Mouse (Mus musculus) liver, embryonic 16.5 days (tissue): ENCODE data around the gene Mtch1. TPM values are rescaled to one million over a fixed set of nuclear protein-coding genes. Genes with fewer than 3 reads are reported as not detected.
A peak's percentile ranks its signal among the peaks of the same experiment; 100 is the strongest.
"Not testable (repeated sequence)": the region's sequence is repeated elsewhere in the genome, so short reads cannot be mapped to it uniquely, and the experiment has no call there.

Source experiments
- ATAC-seq: fragments of 200-750 bp; cut with Nextera tagmentation; 2 replicates; pipeline ENCODE4 v1.8.0; 2017; ENCODE audit warnings: low read depth, mild to moderate bottlenecking, moderate number of reproducible peaks, moderate library complexity
- H3K27ac ChIP-seq: fragments of 300-500 bp; sonication (generic); 2 replicates; pipeline ENCODE4 v1.5.1; 2014; ENCODE audit warnings: mild to moderate bottlenecking, low read length
- H3K27me3 ChIP-seq: fragments of 300-500 bp; sonication (generic); 2 replicates; pipeline ENCODE4 v1.6.1; 2014; ENCODE audit warnings: low read depth, low read length, mixed read lengths; ENCODE audit not compliant: control insufficient read depth, insufficient read depth
- H3K36me3 ChIP-seq: fragments of 300-500 bp; sonication (generic); 2 replicates; pipeline ENCODE4 v1.6.1; 2014; ENCODE audit warnings: mild to moderate bottlenecking; ENCODE audit not compliant: control insufficient read depth, insufficient read depth
- H3K4me1 ChIP-seq: fragments of 300-500 bp; sonication (generic); 2 replicates; pipeline ENCODE4 v1.6.1; 2014; ENCODE audit warnings: low read depth, low read length, mixed read lengths; ENCODE audit not compliant: control insufficient read depth
- H3K4me2 ChIP-seq: fragments of 300-500 bp; sonication (generic); 2 replicates; pipeline ENCODE4 v1.6.1; 2014; ENCODE audit warnings: low read depth, low read length, mixed read lengths
- H3K4me3 ChIP-seq: fragments of 300-500 bp; sonication (generic); 2 replicates; pipeline ENCODE4 v1.5.1; 2014; ENCODE audit warnings: low read depth, mild to moderate bottlenecking, low read length
- H3K9ac ChIP-seq: fragments of 300-500 bp; sonication (generic); 2 replicates; pipeline ENCODE4 v1.6.1; 2014; ENCODE audit warnings: low read depth, low read length
- H3K9me3 ChIP-seq: fragments of 300-500 bp; sonication (generic); replicated peaks from 2 replicates; pipeline ENCODE4 v1.6.1; 2016; ENCODE audit warnings: low read length; ENCODE audit not compliant: control insufficient read depth
- WGBS: fragments of 180-500 bp; shearing (Covaris S2); extraction: QIAGEN DNeasy Blood & Tissue Kit; methylation state at CpG from one replicate; pipeline ENCODE4 v1.1.7; 2014; ENCODE audit not compliant: insufficient replicate concordance; 5-methylcytosine and 5-hydroxymethylcytosine counted together
- polyA plus RNA-seq: library from polyadenylated mRNA; unstranded; fragments of >200 nt; fragmentation: Nextera tagmentation; extraction: Ambion mirVana; gene quantifications from 2 replicates; pipeline ENCODE4 v1.2.1, GENCODE M21; 2015

The Mtch1 gene
- polyA plus RNA-seq, 1 experiment from 2014 or later, result 48.5 TPM

DNA sequence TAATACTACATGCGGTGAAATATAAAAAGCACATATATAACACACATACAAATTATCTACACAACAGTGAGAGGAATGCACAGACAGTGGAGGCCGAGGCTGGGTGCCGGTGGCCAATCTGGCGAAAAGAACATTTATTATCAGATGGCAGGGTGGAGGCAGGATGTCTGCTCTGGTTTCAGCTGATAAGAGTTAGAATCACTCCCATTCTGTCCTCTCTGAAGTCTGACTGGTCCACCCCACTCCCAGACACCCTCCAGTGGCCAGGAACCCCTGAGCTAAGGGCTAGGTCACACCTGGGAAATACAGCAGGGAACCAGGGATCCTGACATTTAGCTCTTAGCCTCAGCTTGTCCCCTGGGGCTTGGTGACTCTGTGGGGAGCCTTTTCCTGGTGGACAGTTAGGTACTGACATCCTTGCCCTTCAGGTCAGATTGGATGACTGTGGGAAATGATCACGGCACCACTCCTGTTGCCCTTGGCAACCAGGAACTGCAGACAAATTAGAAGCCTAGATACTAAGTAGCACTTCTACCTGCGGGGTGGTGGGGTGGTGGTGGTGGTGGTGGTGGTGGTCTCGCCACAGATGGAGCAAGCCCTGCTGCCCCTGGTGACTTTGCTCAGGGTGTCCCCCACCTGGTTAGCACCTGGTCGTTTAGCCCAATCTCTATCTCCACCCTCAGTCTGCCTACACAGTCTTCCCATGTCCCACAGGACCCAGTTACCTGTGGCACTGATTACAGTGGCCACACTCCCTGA is 27.7 kb downstream of the Mtch1 start:
- no peaks in the 10 kb centered on the region for H3K36me3 ChIP-seq
- no peak for ATAC-seq

DNA sequence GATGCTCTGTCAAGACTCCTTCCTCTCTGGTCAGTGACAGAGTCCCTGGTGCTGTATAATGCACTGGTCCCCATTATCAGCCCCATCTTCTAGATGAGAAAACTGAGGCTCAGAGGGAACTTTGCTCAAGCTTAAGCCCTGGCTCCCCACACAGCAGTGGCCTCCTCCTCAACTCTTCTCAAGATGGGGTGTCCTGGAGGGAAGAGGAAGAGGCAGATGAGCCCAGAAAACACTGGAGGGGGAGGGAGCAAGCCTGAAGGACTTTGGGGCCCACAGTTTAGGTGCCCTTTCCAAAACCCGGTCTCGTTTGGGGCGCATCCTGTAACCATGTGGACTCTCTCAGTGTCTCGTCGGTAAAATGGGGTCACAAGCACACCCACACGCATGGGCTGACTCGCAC is 28.3 kb downstream of the Mtch1 start:
- 57% methylated on average over 7 of the region's 7 CpGs for WGBS
- Histone ChIP-seq H3K9me3 (no peaks in the 10 kb centered on the region), H3K9ac (peak overlapping the region; percentile 1; the same call in 1 of the 2 replicates), H3K4me1 (peaks cover 4% of the 10 kb centered on the region; the same call in 1 of the 2 replicates), H3K27ac (peak overlapping the region; percentile 46; the same call in 1 of the 2 replicates), H3K27me3 (peaks cover 11% of the 10 kb centered on the region), H3K4me2 (peak overlapping the region; percentile 15; the same call in 1 of the 2 replicates), H3K4me3 (peak overlapping the region; percentile 23), H3K36me3 (no peaks in the 10 kb centered on the region)
- ATAC-seq, result no peak

More for the DNA sequence above, 27.7 kb downstream of the Mtch1 start:
- peaks cover 4% of the 10 kb centered on the region; the same call in 1 of the 2 replicates for H3K4me1 ChIP-seq
- no peak overlapping the region for H3K9ac ChIP-seq
- no peaks in the 10 kb centered on the region for H3K9me3 ChIP-seq
- 0 out of 2 replicates have a peak overlapping the region, but pooled peaks have one; percentile 15 for H3K4me2 ChIP-seq
- H3K27me3 ChIP-seq, result peaks cover 11% of the 10 kb centered on the region
- whole genome bisulfite sequencing, result 29% methylated on average over 8 of the region's 8 CpGs
- peak overlapping the region; percentile 14; the same call in 1 of the 2 replicates for H3K4me3 ChIP-seq
- no peak overlapping the region for H3K27ac ChIP-seq

DNA sequence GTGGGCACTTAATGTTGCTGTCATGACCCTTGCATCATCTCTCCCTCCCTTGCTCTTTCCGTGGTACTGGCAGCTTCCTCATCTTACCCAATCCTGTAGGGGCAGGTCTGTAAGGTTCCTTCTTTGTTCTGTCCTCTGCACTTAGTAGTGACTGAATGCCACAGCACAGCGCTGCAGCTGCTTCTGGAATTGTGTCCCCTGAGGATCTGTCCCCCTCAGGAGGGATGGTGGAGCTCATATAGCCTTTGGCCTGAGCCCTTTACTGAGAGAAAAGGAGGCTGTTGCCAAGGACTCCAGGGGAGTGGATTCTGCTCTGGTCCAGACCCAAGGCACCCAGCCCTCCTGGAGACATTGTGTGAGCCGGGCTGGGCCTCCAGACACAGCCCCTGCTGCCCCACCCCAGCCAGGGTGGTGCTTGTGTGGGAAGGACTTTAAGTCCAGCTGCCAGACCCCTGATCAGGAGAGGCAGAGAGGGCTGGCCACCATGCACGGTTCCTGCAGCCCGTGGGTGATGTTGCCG is 28.9 kb downstream of the Mtch1 start:
- no peak for ATAC-seq
- peak overlapping the region; percentile 46; the same call in 1 of the 2 replicates for H3K27ac ChIP-seq
- H3K9ac ChIP-seq, result peak overlapping the region; percentile 1; the same call in 1 of the 2 replicates
- H3K27me3 ChIP-seq, result peaks cover 11% of the 10 kb centered on the region
- peaks cover 4% of the 10 kb centered on the region; the same call in 1 of the 2 replicates for H3K4me1 ChIP-seq
- H3K36me3 ChIP-seq, result no peaks in the 10 kb centered on the region
- 18% methylated on average over 5 of the region's 6 CpGs for WGBS
- H3K4me3 ChIP-seq, result peak overlapping the region; percentile 23
- no peaks in the 10 kb centered on the region for H3K9me3 ChIP-seq
- H3K4me2 ChIP-seq, result no peak overlapping the region; the same call in 1 of the 2 replicates

DNA sequence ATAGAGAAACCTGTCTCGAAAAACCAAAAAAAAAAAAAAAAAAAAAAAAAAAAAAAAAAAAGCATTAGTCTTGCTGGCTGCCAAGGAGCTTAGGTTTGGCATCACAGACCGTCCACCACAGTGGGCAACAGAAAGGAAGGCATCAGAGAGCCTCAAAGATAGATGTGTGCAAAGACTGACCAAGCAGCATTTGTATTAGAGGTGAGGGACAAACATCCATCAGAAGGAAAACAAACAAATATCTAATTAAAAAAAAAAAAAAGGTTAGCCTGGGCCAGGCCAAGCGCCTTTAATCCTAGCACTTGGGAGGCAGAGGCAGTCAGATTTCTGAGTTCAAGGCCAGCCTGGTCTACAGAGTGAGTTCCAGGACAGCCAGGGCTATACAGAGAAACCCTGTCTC is 30.4 kb downstream of the Mtch1 start, which contains the start of gene Pi16:
Gene Pi16 (plus strand): TSS at position 301 of the 400 bp plus-strand sequence.
- 60% methylated on average over 3 of the region's 3 CpGs for WGBS
- H3K4me2 ChIP-seq, H3K9me3 ChIP-seq, H3K4me1 ChIP-seq, H3K9ac ChIP-seq, H3K27ac ChIP-seq, H3K4me3 ChIP-seq, ATAC-seq, H3K36me3 ChIP-seq: not testable (repeated sequence)
- peaks cover 11% of the 10 kb centered on the region for H3K27me3 ChIP-seq

DNA sequence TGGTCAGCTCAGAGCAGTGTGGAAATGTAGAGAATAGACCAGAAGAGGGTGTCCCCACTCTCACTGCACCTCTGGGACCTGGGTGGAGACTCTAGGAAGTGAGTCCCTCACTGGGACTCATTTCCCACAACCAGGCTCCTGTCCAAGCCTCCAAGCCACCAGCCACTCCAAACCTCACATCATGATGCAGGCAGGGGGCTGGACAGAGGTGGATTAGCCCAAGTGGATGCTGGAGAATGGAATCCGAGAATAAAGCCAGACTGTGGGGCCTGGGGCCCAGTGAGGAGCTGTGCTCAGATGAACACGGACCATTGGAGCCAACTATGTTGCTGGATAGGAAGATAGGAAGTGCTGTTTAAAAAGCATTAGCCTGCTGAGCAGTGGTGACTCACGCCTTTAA is 30.8 kb downstream of the Mtch1 start:
- no peak overlapping the region for H3K27ac ChIP-seq
- H3K4me1 ChIP-seq, result peaks cover 4% of the 10 kb centered on the region; the same call in 1 of the 2 replicates
- no peaks in the 10 kb centered on the region for H3K9me3 ChIP-seq
- 53% methylated on average over 3 of the region's 3 CpGs for WGBS
- no peak overlapping the region for H3K4me2 ChIP-seq
- no peak overlapping the region for H3K4me3 ChIP-seq
- peaks cover 7% of the 10 kb centered on the region for H3K27me3 ChIP-seq
- no peak overlapping the region for H3K9ac ChIP-seq
- ATAC-seq, result no peak
- H3K36me3 ChIP-seq, result no peaks in the 10 kb centered on the region

DNA sequence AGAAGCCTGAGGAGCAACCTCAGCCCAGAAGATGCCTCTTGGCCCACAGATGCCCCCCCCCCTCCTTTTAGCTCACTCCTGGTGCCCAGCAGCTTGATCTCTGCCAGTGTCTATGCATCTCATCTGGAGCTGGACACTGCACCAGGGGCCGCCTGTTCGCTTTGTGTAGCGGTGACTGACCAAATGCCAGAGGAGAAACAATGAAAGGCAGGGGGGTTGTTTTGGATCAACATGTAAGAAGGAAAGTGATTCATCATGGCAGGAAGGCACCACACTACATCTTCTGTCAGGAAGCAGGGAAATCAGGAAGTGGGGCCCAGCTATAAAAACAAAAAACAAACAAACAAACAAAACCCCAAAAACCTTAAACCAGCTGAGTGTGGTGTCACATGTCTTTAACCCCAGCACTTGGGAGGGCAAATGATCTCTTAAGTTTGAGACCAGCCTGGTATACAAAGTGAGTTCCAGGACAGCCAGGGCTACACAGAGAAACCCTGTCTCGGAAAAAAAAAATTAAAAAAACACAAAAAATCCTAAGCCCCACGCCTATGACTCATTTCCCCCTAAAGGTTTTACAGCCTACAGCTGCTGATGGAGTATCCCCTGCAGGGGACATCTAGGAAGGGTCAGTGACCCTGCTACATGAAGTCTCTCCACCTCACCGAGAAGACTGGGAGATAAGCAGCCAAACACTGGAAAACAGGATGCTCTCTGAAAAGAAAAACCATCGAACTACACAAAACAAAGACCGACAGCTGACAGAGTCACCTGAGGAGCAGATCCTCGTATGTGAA is 31.9 kb downstream of the Mtch1 start:
- peaks cover 4% of the 10 kb centered on the region; the same call in 1 of the 2 replicates for H3K4me1 ChIP-seq
- H3K36me3 ChIP-seq, result no peaks in the 10 kb centered on the region
- 45% methylated on average over 9 of the region's 9 CpGs for WGBS
- no peak for ATAC-seq
- no peak overlapping the region for H3K4me2 ChIP-seq
- H3K9ac ChIP-seq, result no peak overlapping the region
- no peak overlapping the region for H3K4me3 ChIP-seq
- no peak overlapping the region for H3K27ac ChIP-seq
- peaks cover 2% of the 10 kb centered on the region; the same call in 1 of the 2 replicates for H3K27me3 ChIP-seq
- no peaks in the 10 kb centered on the region for H3K9me3 ChIP-seq

DNA sequence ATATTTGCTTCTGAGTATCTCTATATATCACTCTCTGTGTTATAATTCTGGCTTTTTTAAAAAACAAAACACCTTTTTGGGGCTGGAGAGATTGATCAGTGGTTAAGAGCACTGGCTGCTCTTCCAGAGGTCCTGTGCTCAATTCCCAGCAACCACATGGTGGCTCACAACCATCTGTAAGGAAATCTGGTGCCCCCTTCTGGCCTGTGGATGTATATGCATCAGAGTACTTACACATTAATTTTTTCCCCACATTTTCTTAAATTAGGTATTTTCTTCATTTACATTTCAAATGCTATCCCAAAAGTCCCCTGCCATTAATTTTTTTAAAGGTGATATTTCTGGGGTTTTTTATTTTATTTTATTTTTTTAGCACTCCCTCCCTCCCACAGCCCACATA is 34.4 kb downstream of the Mtch1 start:
- Histone ChIP-seq H3K4me3 (no peak overlapping the region), H3K27ac (no peak overlapping the region), H3K4me2 (no peak overlapping the region), H3K27me3 (no peaks in the 10 kb centered on the region), H3K36me3 (no peaks in the 10 kb centered on the region), H3K4me1 (no peaks in the 10 kb centered on the region), H3K9me3 (no peaks in the 10 kb centered on the region), H3K9ac (no peak overlapping the region)
- no peak for ATAC-seq

DNA sequence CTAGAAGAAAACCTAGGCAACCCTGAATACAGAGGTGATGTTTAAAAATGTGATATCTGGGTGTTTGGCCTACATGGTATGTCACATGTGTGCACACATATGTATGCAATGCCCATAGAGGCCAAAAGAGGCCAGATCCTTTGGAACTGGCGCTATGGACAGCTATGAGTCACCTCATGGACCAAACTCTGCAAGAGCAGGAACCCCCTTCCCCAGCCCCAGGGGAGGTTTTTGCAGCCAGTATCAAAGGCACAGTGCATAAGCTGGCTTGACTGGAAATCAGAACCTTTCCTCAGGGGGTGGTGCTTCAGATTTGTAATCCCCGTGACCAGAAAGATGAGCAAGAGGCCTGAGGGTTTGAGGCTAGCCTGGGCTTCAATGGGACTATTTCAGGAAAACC is 35.7 kb downstream of the Mtch1 start:
- H3K4me3 ChIP-seq, result no peak overlapping the region
- no peak overlapping the region for H3K27ac ChIP-seq
- H3K4me1 ChIP-seq, result no peaks in the 10 kb centered on the region
- no peaks in the 10 kb centered on the region for H3K9me3 ChIP-seq
- no peak for ATAC-seq
- 80% methylated on average over 2 of the region's 2 CpGs for WGBS
- H3K27me3 ChIP-seq, result no peaks in the 10 kb centered on the region
- H3K9ac ChIP-seq, result no peak overlapping the region
- H3K4me2 ChIP-seq, result no peak overlapping the region
- no peaks in the 10 kb centered on the region for H3K36me3 ChIP-seq
